Mouse (Mus musculus): Measurements from ENCODE around the gene Pip5k1c. TPM values are rescaled to one million over a fixed set of nuclear protein-coding genes. Genes with fewer than 3 reads are reported as not detected.

Gene Pip5k1c
- polyA plus RNA-seq, 1 experiment from 2014 or later, result 73.1 TPM

DNA sequence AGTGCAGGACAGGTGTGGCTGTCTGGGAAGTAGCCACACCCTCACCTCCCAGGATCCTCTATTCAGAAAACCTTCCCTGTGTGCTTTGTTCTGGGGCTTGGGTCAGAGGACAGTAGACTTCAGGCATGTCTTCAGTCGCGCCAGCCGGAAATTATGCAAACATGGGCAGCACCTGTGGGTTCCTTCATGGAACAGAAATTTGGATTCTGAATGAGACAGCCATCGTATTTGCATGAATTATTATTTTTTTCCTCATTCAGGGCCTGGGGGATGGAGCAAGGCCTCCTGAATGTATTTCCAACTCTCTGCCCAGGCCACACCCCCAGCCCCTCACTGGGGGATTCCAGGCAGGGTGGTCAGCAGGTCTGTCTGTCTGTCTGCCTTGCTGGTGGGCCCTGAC lies 31.7 kb upstream of the Pip5k1c start:
- Histone ChIP-seq H3K27me3 (peaks cover 42% of the 10 kb centered on the region), H3K4me1 (peaks cover 34% of the 10 kb centered on the region), H3K36me3 (ENCODE audit: poor library complexity, severe bottlenecking) (peaks cover 43% of the 10 kb centered on the region), H3K9ac (no peak overlapping the region), H3K4me3 (no peak overlapping the region), H3K4me2 (no peak overlapping the region), H3K27ac (no peak overlapping the region), H3K9me3 (replicated peaks) (peaks cover 7% of the 10 kb centered on the region; the same call in 1 of the 2 replicates)
- 92% methylated on average over 4 of the region's 4 CpGs for WGBS
- ATAC-seq, result no peak

GRCm38 (mm10) chr10:81265540-81265939 lies 27.2 kb upstream of the Pip5k1c start:
- peaks cover 2% of the 10 kb centered on the region; the same call in 1 of the 2 replicates for H3K27me3 ChIP-seq
- H3K36me3 ChIP-seq (ENCODE audit: poor library complexity, severe bottlenecking), result peaks cover 48% of the 10 kb centered on the region
- ATAC-seq, result no peak
- H3K4me3 ChIP-seq, result peak overlapping the region; percentile 57
- 92% methylated on average over 8 of the region's 8 CpGs for WGBS
- H3K4me2 ChIP-seq, result peak overlapping the region; percentile 68
- H3K9me3 ChIP-seq (replicated peaks), result peaks cover 5% of the 10 kb centered on the region; the same call in 1 of the 2 replicates
- H3K9ac ChIP-seq, result peak overlapping the region; percentile 61
- no peak overlapping the region for H3K27ac ChIP-seq
- H3K4me1 ChIP-seq, result peaks cover 24% of the 10 kb centered on the region

DNA sequence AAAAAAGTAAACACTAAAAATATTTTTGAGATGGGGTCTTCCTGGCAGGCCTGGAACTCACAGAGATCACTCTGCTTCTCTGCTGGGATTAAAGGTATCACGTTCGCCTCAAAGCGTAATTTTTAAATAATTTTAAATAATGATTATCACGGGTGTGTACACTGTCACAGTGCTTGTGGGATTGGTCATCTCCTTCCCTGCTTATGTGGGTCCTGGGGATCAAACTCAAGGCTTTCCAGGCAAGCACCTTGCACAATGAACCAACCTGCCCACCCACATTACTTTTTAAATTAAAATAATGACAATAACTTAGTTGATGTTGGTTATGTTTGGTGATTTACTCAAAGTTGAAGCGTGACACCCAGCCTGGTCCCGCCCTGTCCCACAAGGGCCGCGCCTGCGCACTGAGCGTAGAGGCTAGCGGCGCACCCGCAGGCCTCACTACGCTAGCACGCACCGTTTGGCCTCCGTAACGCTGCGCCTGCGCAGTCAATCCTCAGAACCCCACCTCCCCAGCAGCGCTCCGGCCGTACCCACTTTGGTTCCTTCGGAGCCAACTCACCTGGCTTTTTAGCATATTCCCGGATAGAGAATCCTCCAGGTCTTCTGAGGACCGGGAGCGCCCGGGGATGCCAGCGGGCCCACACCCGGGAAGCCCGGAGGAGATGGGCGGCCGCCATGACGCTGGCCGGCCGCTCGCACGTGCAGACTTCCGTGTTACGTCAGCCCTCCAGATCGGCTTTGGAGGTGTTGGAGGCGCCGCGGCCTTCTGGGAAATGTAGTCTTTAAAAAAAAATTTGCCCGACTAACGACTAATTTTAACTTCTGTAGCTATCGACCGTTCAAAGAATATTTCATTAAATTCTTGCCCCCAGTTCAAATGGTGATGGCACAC lies 26.3 kb upstream of the Pip5k1c start, which contains the start of the genes Mrpl54 and Apba3:
TSS of gene Mrpl54 (minus strand) at position 724 of the 895 bp plus-strand sequence.
TSS of gene Apba3 (plus strand) at position 750 of the 895 bp plus-strand sequence.
- H3K9me3 ChIP-seq (replicated peaks), result no peaks in the 10 kb centered on the region
- peak; percentile 94 for ATAC-seq
- peaks cover 24% of the 10 kb centered on the region for H3K4me1 ChIP-seq
- peak within 1 kb of the TSS; percentile 79 for H3K4me2 ChIP-seq
- H3K27ac ChIP-seq, result peak within 1 kb of the TSS; percentile 66; the same call in 1 of the 2 replicates
- H3K9ac ChIP-seq, result peak within 1 kb of the TSS; percentile 72
- no peaks in the 10 kb centered on the region for H3K27me3 ChIP-seq
- under 1% methylated on average over 48 of the region's 48 CpGs for WGBS
- H3K36me3 ChIP-seq (ENCODE audit: poor library complexity, severe bottlenecking), result peaks cover 54% of the 10 kb centered on the region
- peak within 1 kb of the TSS; percentile 64 for H3K4me3 ChIP-seq

DNA sequence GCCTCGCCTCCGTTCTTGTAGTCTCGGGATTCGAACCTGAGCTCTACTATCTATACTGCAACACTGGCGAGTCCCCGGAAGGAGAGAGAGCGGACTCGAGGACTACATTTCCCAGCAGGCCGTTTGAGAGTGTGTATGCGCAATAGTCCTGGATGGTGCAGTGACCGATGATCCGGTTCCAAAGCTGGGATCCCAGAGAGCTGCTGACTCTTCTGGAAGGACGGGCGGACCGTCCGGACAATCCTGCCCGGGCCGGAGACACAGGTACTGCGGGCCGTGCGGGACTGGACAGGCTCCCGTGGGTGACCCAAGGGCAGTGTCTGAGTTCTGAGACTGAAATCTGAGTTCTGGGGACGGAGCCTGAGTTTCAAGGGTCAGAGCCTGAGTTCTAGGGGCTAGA lies 24.7 kb upstream of the Pip5k1c start:
- 2% methylated on average over 23 of the region's 23 CpGs for WGBS
- H3K9ac ChIP-seq, result peak overlapping the region; percentile 83

GRCm38 (mm10) chr10:81268643-81269412 lies 23.9 kb upstream of the Pip5k1c start:
- H3K9me3 ChIP-seq (replicated peaks), result no peaks in the 10 kb centered on the region
- WGBS, result 78% methylated on average over 16 of the region's 16 CpGs
- ATAC-seq, result no peak
- peak overlapping the region; percentile 79 for H3K4me2 ChIP-seq
- H3K4me3 ChIP-seq, result peak overlapping the region; percentile 64
- no peak overlapping the region for H3K27ac ChIP-seq
- peaks cover 55% of the 10 kb centered on the region for H3K36me3 ChIP-seq (ENCODE audit: poor library complexity, severe bottlenecking)
- no peaks in the 10 kb centered on the region for H3K27me3 ChIP-seq
- H3K9ac ChIP-seq, result peak overlapping the region; percentile 83
- peaks cover 24% of the 10 kb centered on the region for H3K4me1 ChIP-seq

More for the DNA sequence above, 24.7 kb upstream of the Pip5k1c start:
- Histone ChIP-seq H3K4me2 (peak overlapping the region; percentile 79), H3K36me3 (ENCODE audit: poor library complexity, severe bottlenecking) (peaks cover 55% of the 10 kb centered on the region), H3K27me3 (no peaks in the 10 kb centered on the region), H3K4me3 (peak overlapping the region; percentile 64), H3K4me1 (peaks cover 24% of the 10 kb centered on the region), H3K9me3 (replicated peaks) (no peaks in the 10 kb centered on the region), H3K27ac (no peak overlapping the region)
- peak; percentile 54 for ATAC-seq

DNA sequence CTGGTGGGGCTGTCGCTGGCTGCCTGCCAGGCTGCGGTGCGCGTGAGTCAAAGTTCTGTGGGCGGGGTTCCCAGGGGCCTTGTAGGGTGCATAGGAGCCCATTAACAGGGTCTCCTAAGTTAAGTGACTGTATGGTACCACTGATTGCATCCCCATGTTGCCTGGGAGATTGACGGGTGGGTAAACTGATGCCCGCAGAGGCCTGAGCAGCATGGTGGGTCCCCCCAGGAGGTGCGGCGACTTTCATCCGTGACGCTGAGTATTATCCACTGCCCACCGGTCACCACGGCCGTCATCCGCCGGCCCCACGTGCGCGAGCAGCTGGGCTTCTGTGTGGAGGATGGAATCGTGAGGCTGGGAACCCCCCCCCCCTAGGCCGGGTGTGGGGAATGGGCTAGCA lies 20.4 kb upstream of the Pip5k1c start:
- no peak for ATAC-seq
- H3K9ac ChIP-seq, result no peak overlapping the region
- no peaks in the 10 kb centered on the region for H3K9me3 ChIP-seq (replicated peaks)
- no peak overlapping the region for H3K4me3 ChIP-seq
- H3K4me1 ChIP-seq, result peaks cover 12% of the 10 kb centered on the region
- no peak overlapping the region for H3K4me2 ChIP-seq
- H3K27ac ChIP-seq, result no peak overlapping the region
- H3K27me3 ChIP-seq, result no peaks in the 10 kb centered on the region
- H3K36me3 ChIP-seq (ENCODE audit: poor library complexity, severe bottlenecking), result peaks cover 48% of the 10 kb centered on the region
- WGBS, result 91% methylated on average over 21 of the region's 21 CpGs

DNA sequence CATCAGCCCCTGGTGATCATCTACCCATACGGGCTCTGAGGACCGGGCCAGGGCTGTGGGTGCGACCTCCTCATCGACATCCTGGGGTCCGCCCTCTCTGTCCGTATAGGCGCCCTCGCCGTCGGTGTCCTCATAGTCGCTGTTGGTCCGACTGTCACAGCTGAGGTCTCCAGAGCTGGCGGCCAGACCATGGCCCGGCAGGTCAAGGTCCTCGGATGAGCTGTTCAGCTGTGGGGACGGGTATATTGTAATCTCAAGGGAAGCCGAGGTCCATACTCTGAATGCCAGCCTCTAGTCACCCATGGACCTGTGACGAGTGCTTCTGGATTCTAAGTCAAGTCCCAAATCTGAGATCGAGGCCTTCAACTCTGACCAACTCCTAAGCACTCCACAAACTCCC lies 18.9 kb upstream of the Pip5k1c start:
- H3K4me2 ChIP-seq, result no peak overlapping the region
- 95% methylated on average over 19 of the region's 19 CpGs for WGBS
- no peaks in the 10 kb centered on the region for H3K27me3 ChIP-seq
- H3K36me3 ChIP-seq (ENCODE audit: poor library complexity, severe bottlenecking), result peaks cover 48% of the 10 kb centered on the region
- no peak overlapping the region for H3K27ac ChIP-seq
- no peak overlapping the region for H3K4me3 ChIP-seq
- ATAC-seq, result no peak
- H3K9ac ChIP-seq, result no peak overlapping the region
- H3K9me3 ChIP-seq (replicated peaks), result no peaks in the 10 kb centered on the region
- peaks cover 4% of the 10 kb centered on the region for H3K4me1 ChIP-seq

GRCm38 (mm10) chr10:81277676-81278075 lies 15.1 kb upstream of the Pip5k1c start:
- Histone ChIP-seq H3K4me3 (no peak overlapping the region), H3K27me3 (no peaks in the 10 kb centered on the region), H3K36me3 (ENCODE audit: poor library complexity, severe bottlenecking) (peaks cover 22% of the 10 kb centered on the region), H3K4me2 (no peak overlapping the region), H3K9ac (no peak overlapping the region), H3K4me1 (no peaks in the 10 kb centered on the region), H3K27ac (no peak overlapping the region), H3K9me3 (replicated peaks) (no peaks in the 10 kb centered on the region)
- WGBS, result 85% methylated on average over 22 of the region's 22 CpGs
- no peak for ATAC-seq

DNA sequence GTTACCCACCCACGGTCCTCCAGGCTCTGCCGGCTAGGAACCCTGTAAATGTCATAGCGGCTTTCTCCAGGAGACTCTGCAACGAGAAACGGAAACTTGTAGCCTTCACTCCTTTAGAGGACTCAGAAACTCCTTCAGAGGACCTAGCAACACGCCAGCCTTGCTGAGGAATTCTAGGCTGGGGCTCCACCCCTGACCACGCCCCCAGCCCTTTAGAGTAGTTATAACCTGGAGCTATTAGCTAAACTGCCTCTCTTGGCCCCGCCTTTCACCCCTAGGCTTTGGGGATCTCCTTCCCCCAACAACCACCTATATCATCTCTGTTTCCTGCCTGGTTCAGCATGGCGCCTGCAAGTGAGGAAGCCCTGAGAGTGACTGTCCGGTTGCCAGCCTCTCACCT lies 13.3 kb upstream of the Pip5k1c start:
- H3K27me3 ChIP-seq, result peaks cover 14% of the 10 kb centered on the region
- H3K4me2 ChIP-seq, result no peak overlapping the region
- H3K36me3 ChIP-seq (ENCODE audit: poor library complexity, severe bottlenecking), result 0 out of 2 replicates have a peak, but pooled peaks cover 4% of the 10 kb centered on the region
- no peak overlapping the region for H3K4me3 ChIP-seq
- H3K9me3 ChIP-seq (replicated peaks), result no peaks in the 10 kb centered on the region
- H3K4me1 ChIP-seq, result no peaks in the 10 kb centered on the region
- WGBS, result 58% methylated on average over 10 of the region's 10 CpGs
- no peak overlapping the region for H3K27ac ChIP-seq
- no peak for ATAC-seq
- no peak overlapping the region for H3K9ac ChIP-seq

GRCm38 (mm10) chr10:81284189-81284588 lies 8.6 kb upstream of the Pip5k1c start:
- H3K36me3 ChIP-seq (ENCODE audit: poor library complexity, severe bottlenecking), result no peaks in the 10 kb centered on the region
- no peaks in the 10 kb centered on the region for H3K9me3 ChIP-seq (replicated peaks)
- peaks cover 23% of the 10 kb centered on the region for H3K27me3 ChIP-seq
- peaks cover 6% of the 10 kb centered on the region for H3K4me1 ChIP-seq
- H3K9ac ChIP-seq, result no peak overlapping the region
- 73% methylated on average over 6 of the region's 6 CpGs for WGBS
- H3K4me3 ChIP-seq, result no peak overlapping the region
- H3K27ac ChIP-seq, result no peak overlapping the region
- ATAC-seq, result no peak
- no peak overlapping the region for H3K4me2 ChIP-seq

- Histone ChIP-seq H3K9ac (no peak overlapping the region), H3K36me3 (ENCODE audit: poor library complexity, severe bottlenecking) (no peaks in the 10 kb centered on the region), H3K9me3 (replicated peaks) (no peaks in the 10 kb centered on the region), H3K27me3 (peaks cover 23% of the 10 kb centered on the region), H3K4me3 (peak overlapping the region; percentile 47; the same call in 1 of the 2 replicates), H3K27ac (no peak overlapping the region), H3K4me1 (peaks cover 9% of the 10 kb centered on the region), H3K4me2 (peak overlapping the region; percentile 72)
- 14% methylated on average over 17 of the region's 17 CpGs for WGBS
- no peak for ATAC-seq
Measured at GRCm38 (mm10) chr10:81284719-81285118, 8.0 kb upstream of the Pip5k1c start.
